Mouse (Mus musculus): ENCODE measurements around the gene Papola. TPM values are rescaled to one million over a fixed set of nuclear protein-coding genes. Genes with fewer than 3 reads are reported as not detected.

Papola gene
- polyA plus RNA-seq (2014; fragmentation: Illumina TruSeq; extraction: RNeasy Lipid Tissue Mini Kit (QIAGEN cat#74804); ENCODE audit: low read depth, low replicate concordance), result 370 TPM

DNA sequence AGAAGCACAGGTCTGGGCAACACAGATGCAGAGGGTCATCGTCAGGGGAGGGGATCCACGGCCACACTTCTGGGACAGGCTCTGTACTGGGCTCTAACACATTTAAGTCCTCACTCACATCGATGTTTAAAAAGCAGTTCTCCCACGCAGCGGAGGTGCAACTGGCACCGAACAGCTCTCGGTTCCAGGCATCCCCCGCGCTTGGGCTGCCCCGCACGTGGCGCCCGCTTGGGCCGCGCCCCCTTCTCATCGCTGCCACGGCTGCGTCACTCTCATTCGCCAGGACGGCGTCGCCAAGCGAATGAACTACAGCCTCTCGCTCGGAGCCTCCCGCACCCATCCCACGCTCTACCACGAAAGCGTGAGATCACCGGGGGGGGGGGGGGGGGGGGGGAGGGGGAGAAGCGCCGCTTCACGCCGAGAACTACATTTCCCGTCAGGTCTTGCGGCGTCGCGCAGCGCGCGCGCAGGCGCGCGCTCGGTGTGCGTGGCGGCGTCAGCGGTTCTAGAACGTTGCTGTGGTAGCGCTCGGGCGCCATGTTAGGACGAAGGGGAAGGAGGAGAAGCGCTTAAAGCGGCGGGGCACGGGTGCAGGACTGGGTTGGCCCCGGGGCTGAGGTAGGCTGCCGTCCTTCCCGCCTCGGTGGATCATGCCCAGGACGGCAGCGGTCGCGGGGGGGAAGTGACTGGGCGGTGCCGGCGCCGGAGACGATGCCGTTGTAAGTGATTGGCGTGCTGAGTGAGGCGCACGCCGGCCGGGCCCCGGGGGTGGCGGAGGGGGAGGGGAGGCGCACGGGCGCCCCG is at the start of gene Papola:
TSS of gene Papola (plus strand) at position 499 of the 804 bp plus-strand sequence.

Other genes starting within 250 kb of the Papola start
- gene Bdkrb2, start 221.5 kb upstream of the Papola start, polyA plus RNA-seq (2014; fragmentation: Illumina TruSeq; extraction: RNeasy Lipid Tissue Mini Kit (QIAGEN cat#74804); ENCODE audit: low read depth, low replicate concordance), result 0.36 TPM
- gene Bdkrb1, start 181.6 kb upstream of the Papola start, polyA plus RNA-seq (2014; fragmentation: Illumina TruSeq; extraction: RNeasy Lipid Tissue Mini Kit (QIAGEN cat#74804); ENCODE audit: low read depth, low replicate concordance), result not detected
- 17.5 TPM for gene Gskip, start 99.9 kb upstream of the Papola start, polyA plus RNA-seq (2014; fragmentation: Illumina TruSeq; extraction: RNeasy Lipid Tissue Mini Kit (QIAGEN cat#74804); ENCODE audit: low read depth, low replicate concordance)
- gene Atg2b, start 99.5 kb upstream of the Papola start, polyA plus RNA-seq (2014; fragmentation: Illumina TruSeq; extraction: RNeasy Lipid Tissue Mini Kit (QIAGEN cat#74804); ENCODE audit: low read depth, low replicate concordance), result 9.8 TPM
- 2.8 TPM for gene Ak7, start 78.7 kb upstream of the Papola start, polyA plus RNA-seq (2014; fragmentation: Illumina TruSeq; extraction: RNeasy Lipid Tissue Mini Kit (QIAGEN cat#74804); ENCODE audit: low read depth, low replicate concordance)
- 12.4 TPM for gene Vrk1, start 225.5 kb downstream of the Papola start, polyA plus RNA-seq (2014; fragmentation: Illumina TruSeq; extraction: RNeasy Lipid Tissue Mini Kit (QIAGEN cat#74804); ENCODE audit: low read depth, low replicate concordance)